Mouse (Mus musculus) retina, embryonic 14.5 days (tissue): Measurements from ENCODE around the gene Acyp1.

Experiments used
- DNase-seq: peaks from one replicate; pipeline ENCODE4 v3.0.0-alpha.2; 2015; ENCODE audit warnings: low spot score

The Acyp1 gene

DNA sequence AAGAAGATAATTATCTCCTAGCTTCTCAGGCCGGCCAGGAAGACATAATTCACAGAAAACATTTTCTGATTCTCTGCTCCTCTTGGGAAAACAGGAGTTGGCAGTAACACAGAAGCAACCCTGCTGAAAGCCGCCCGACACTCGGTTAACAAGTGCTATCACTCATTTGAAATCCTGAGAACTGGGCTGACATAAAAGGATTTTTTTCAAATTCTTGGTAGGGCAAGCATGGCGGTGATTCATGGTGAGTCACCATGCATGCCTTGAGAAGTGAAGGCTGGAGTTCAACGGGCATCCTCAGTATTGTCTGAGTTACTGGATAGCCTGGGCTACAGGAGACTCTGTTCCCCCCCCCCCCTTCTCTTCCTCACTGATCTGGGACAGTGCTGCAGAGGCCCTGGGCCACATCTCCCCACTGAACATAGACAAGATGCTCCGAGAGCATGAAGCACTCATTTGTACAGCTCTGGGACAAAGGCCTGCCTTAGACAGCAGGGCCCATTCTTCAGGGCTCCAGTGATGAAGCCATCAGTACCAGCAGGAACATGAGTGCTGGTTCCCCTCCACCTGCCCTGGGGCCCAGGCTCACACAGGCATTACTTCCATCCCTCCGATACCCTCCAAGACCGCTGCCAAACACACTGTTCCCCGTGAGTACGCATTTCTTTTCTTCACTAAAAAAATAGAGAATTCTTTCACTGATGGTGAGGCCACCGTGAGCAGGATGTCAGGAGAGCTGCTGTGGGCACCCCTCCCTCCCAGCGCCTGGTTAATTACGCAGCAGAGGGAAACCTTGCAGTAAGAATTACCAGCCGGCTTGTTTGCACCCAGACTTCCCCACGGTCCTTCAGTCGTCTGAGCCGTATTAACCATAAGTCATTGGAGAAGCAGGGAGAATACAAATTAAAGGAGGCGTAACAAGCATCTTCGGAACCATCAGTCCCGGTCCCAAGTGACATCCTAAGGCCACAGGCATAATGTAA lies 54.6 kb downstream of the Acyp1 start:
- DNase-seq: no peak

DNA sequence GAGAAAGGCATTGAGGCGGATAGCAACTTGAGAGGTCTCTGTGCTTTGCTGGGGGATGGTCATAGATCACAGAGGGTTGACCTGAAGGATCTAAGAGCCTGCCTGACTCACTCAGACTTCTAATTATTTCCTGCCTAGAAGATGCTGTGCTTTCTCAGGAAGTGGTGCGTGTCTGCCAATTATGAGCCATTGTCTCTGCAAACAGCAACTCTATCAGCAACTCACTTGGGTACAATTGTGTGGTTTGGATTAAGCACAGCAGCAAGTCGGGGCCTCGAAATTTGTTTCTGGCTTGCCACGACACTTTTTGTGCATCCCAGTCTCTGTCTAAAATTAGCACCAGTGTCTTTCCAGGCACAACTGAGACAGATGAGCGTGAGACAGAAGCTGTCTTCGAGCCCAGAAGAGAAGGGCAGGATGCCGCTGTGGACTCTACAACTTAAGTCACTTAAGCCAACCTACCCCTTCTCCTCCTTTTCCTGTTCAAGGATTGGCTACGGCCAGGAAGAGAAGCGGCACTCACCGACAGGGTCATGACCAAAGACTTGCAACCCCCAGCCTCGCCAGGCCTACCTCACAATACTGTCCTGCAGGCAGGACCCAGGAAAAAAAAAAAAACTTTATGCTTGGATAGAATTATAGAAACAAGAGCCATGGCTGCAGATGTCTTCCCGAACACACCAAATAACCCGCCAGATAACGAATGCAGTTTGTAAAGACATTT lies 60.2 kb downstream of the Acyp1 start:
- no peak for DNase-seq

DNA sequence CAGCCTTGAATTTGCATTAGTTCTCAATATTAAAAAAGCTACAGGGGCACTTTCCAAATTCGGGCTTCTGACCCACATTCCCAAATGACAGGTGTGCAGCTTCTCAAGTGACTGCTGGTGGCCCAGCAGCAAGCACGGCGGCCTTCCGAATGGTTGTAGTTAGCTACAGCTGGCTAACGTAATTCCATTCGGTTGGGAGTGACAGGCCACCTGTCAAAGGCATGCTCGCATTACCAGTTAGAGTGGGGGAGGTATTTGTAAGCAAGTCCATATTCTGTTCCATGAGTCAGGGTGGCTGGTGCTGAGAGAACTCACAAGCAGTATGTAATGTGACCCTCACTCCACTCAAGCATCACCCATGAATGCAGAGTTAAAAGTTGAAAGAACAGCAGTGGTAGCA lies 61.0 kb downstream of the Acyp1 start:
- DNase-seq: no peak
